Mouse (Mus musculus) forebrain, embryonic 14.5 days (tissue): ENCODE results near the gene Ppp1r3c. TPM values are rescaled to one million over a fixed set of nuclear protein-coding genes. Genes with fewer than 3 reads are reported as not detected.

Experiments used
- ATAC-seq: fragments of 200-750 bp; cut with Nextera tagmentation; 2 replicates; pipeline ENCODE4 v1.8.0; 2017; ENCODE audit warnings: mild to moderate bottlenecking, moderate library complexity
- DNase-seq: peaks from one replicate; pipeline ENCODE4 v3.0.0-alpha.2; 2015; ENCODE audit warnings: low spot score
- H3K27ac ChIP-seq: fragments of 300-500 bp; sonication (generic); 2 replicates; pipeline ENCODE4 v1.5.1; 2014; ENCODE audit warnings: low read depth, mild to moderate bottlenecking, control low read depth, low read length, moderate library complexity
- H3K27me3 ChIP-seq: fragments of 300-500 bp; sonication (generic); replicated peaks from 2 replicates; pipeline ENCODE4 v1.6.1; 2014; ENCODE audit warnings: low read length, control low read depth, mixed read lengths; ENCODE audit not compliant: control insufficient read depth, insufficient read depth
- H3K36me3 ChIP-seq: fragments of 300-500 bp; sonication (generic); 2 replicates; pipeline ENCODE4 v1.6.1; 2014; ENCODE audit warnings: low read length, control low read depth; ENCODE audit not compliant: control insufficient read depth, insufficient read depth
- H3K4me1 ChIP-seq: fragments of 300-500 bp; sonication (generic); 2 replicates; pipeline ENCODE4 v1.6.1; 2014; ENCODE audit warnings: antibody characterized with exemption, low read length, control low read depth; ENCODE audit not compliant: control insufficient read depth, insufficient read depth
- H3K4me2 ChIP-seq: fragments of 300-500 bp; sonication (generic); 2 replicates; pipeline ENCODE4 v1.6.1; 2014; ENCODE audit warnings: mild to moderate bottlenecking, control low read depth, low read length
- H3K4me3 ChIP-seq: fragments of 300-500 bp; sonication (generic); 2 replicates; pipeline ENCODE4 v1.5.1; 2014; ENCODE audit warnings: low read depth, low read length, control low read depth
- H3K9ac ChIP-seq: fragments of 300-500 bp; sonication (generic); 2 replicates; pipeline ENCODE4 v1.6.1; 2014; ENCODE audit warnings: mild to moderate bottlenecking, low read length, control low read depth, moderate library complexity
- H3K9me3 ChIP-seq: fragments of 300-500 bp; sonication (generic); replicated peaks from 2 replicates; pipeline ENCODE4 v1.6.1; 2016; ENCODE audit warnings: low read length, control low read depth, mixed read lengths; ENCODE audit not compliant: control insufficient read depth
- WGBS: fragments of 180-500 bp; shearing (Covaris S2); extraction: QIAGEN DNeasy Blood & Tissue Kit; methylation state at CpG from one replicate; pipeline ENCODE4 v1.1.7; 2014; 5-methylcytosine and 5-hydroxymethylcytosine counted together
- polyA plus RNA-seq: library from polyadenylated mRNA; unstranded; fragments of >200 nt; fragmentation: Nextera tagmentation; extraction: Ambion mirVana; gene quantifications from 2 replicates; pipeline ENCODE4 v1.2.1, GENCODE M21; 2014

The Ppp1r3c gene
- polyA plus RNA-seq, 1 experiment from 2014 or later: 8.9 TPM

DNA sequence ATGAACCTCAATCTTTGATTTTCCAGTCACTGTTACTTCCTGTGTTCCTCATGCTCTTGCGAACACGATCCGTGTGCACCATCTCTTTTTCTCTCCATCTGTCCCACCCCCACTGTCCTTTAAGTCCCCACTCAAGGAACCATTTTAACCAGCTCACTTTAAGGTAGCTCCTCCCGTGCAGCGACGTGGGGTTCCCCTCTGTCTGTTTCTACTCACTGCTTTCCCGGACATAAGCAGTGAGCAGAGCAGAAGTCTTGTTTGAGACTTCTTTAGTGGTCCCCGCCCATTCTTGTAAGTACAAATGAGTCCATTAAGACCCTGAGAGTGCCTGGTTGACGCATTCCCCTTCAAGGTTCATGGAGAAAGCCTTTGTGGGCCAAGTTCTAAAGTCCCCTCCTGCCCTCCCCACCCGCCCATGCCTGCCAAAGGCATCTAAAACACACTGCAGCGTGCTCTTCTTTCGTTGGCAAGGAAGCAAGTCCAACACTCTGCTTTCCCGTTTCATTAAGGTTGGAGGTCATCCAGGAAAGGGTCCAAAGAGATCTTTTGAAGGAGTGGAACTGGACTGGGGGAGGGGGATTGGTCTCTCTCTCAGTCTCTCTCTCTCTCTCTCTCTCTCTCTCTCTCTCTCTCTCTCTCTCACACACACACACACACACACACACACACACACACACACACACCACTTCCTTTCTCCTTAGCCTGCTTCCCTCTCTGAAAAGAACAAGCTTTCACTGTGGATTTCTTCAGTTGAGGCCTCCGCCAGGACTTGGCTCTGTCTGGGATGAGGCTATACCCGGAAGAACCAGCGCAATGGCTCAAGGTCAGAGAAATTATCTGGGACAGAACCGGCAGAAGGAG lies 30.9 kb downstream of the Ppp1r3c start:
- Histone ChIP-seq H3K9ac (no peak overlapping the region), H3K36me3 (no peaks in the 10 kb centered on the region), H3K27me3 (no peaks in the 10 kb centered on the region), H3K27ac (no peak overlapping the region), H3K9me3 (no peaks in the 10 kb centered on the region), H3K4me3 (no peak overlapping the region), H3K4me1 (no peaks in the 10 kb centered on the region), H3K4me2 (no peak overlapping the region)
- DNase-seq: peak; percentile 80
- WGBS: 59% methylated on average over 17 of the region's 17 CpGs
- ATAC-seq: peak; percentile 69

DNA sequence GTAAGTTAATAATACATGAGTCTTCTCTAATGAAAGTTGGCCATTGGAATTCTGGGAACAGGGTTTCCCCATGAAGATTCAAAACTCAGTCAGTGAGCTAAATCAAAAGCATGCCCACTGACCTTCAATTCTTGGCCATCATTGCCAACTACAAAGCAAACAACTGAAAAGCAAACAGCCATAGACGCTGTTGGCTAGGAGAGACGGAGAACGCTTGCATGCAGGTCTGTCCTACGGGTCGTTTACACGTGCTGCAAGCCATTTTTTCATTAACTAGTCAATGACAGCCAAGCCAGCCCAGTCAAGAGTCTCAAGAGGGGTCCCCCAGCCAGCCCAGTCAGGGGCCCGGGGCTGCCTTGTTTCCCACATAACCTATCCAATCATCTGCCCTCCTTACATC lies 31.7 kb downstream of the Ppp1r3c start:
- Histone ChIP-seq H3K36me3 (no peaks in the 10 kb centered on the region), H3K9ac (no peak overlapping the region), H3K4me3 (no peak overlapping the region), H3K4me2 (no peak overlapping the region), H3K27ac (no peak overlapping the region), H3K4me1 (no peaks in the 10 kb centered on the region), H3K27me3 (no peaks in the 10 kb centered on the region), H3K9me3 (no peaks in the 10 kb centered on the region)
- 77% methylated on average over 7 of the region's 7 CpGs for WGBS
- no peak for DNase-seq
- ATAC-seq: no peak

DNA sequence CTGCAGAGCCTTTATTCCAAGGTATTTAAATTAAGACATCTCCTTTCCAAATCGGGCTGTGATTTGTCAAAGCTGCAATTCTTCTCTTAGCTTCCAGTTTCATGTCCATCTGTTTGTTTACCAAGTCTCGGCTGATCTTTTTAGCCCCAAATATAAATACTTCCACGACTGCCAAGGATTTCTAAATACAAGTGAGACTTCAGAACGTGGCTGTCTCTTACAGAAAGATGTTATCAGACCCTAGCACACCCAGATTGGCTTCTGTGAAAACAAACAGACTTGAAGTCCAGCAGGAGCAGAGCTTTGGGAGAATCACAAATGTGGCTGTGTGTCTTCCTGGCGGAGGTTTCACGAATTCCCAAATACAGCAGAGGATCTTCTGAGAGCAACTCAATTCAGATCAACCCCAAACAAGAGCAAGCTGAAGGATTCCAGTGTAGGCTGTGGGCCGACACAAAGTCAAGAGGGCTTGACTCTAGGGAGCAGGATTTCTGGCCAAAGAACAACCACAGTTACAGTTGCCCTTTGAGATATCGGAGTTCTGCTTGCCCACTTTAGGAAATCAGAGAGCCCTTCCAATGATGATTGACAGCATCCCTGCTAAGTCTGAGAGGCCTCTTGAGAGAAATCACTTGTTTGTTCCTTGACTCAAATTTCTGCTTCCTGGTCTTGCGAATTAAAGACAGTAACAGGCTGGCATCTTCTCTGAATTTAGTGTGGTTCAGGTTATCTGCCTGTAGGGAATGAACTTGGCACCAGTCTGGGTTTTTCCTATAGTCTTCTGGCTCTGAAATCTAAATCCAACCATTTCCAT lies 34.4 kb downstream of the Ppp1r3c start:
- Histone ChIP-seq H3K27ac (no peak overlapping the region), H3K9me3 (no peaks in the 10 kb centered on the region), H3K27me3 (no peaks in the 10 kb centered on the region), H3K9ac (no peak overlapping the region), H3K4me3 (no peak overlapping the region), H3K4me1 (no peaks in the 10 kb centered on the region), H3K4me2 (no peak overlapping the region), H3K36me3 (no peaks in the 10 kb centered on the region)
- no peak for ATAC-seq
- DNase-seq: no peak
- WGBS: 70% methylated on average over 9 of the region's 9 CpGs

DNA sequence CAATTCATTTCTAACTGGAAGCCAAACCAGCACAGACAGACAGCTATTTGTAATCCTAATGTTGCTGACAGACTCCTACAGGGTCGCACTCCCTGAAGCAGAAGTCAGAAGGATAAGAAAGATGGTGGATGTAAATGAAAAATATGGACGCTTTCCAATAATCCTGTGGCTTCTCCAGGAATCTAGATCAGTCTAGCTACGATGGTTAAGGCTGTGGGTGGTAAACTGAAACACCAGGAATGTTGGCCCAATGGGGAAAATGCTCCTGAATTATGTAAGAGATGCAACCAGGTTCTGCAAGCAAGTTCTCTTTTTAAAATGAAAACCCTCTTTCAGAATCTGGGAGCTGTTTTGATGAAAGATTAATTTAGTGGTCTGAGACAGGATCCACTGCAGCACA lies 35.1 kb downstream of the Ppp1r3c start:
- no peak overlapping the region for H3K27ac ChIP-seq
- no peak for DNase-seq
- no peaks in the 10 kb centered on the region for H3K27me3 ChIP-seq
- no peak overlapping the region for H3K9ac ChIP-seq
- H3K9me3 ChIP-seq: no peaks in the 10 kb centered on the region
- ATAC-seq: no peak
- H3K36me3 ChIP-seq: no peaks in the 10 kb centered on the region
- no peak overlapping the region for H3K4me2 ChIP-seq
- H3K4me3 ChIP-seq: no peak overlapping the region
- H3K4me1 ChIP-seq: peaks cover 3% of the 10 kb centered on the region; the same call in 1 of the 2 replicates
- WGBS: 77% methylated on average over 3 of the region's 3 CpGs

GRCm38 (mm10) chr19:36700937-36701336 lies 35.5 kb downstream of the Ppp1r3c start:
- no peak for ATAC-seq
- Histone ChIP-seq H3K27me3 (no peaks in the 10 kb centered on the region), H3K27ac (no peak overlapping the region), H3K36me3 (no peaks in the 10 kb centered on the region), H3K9ac (no peak overlapping the region), H3K4me1 (peaks cover 3% of the 10 kb centered on the region; the same call in 1 of the 2 replicates), H3K9me3 (no peaks in the 10 kb centered on the region), H3K4me2 (no peak overlapping the region), H3K4me3 (no peak overlapping the region)
- 56% methylated on average over 4 of the region's 4 CpGs for WGBS
- DNase-seq: no peak

DNA sequence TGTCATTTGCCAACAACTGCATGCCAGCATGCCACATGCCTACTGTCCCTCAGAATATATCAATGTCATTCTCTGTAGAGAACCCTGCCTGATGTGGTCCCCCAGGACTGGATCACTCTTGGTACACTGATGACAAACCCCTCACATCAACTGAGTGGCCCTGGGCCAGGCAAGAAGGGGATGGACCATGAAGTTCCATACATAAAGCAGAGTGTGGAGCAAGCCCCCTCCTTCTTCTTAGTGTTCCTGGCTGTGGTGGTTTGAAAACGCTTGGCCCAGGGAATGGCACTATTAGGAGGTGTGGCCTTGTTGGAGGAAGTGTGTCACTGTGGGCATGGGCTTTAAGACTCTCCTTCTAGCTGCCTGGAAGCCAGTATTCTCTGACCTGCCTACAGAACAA lies 37.3 kb downstream of the Ppp1r3c start:
- no peak overlapping the region for H3K4me2 ChIP-seq
- no peak overlapping the region for H3K27ac ChIP-seq
- DNase-seq (no peak), ATAC-seq (no peak)
- no peak overlapping the region for H3K4me3 ChIP-seq
- no peaks in the 10 kb centered on the region for H3K27me3 ChIP-seq
- no peaks in the 10 kb centered on the region for H3K36me3 ChIP-seq
- WGBS: 94% methylated on average over 1 of the region's 1 CpGs
- peaks cover 3% of the 10 kb centered on the region; the same call in 1 of the 2 replicates for H3K4me1 ChIP-seq
- no peaks in the 10 kb centered on the region for H3K9me3 ChIP-seq
- no peak overlapping the region for H3K9ac ChIP-seq

GRCm38 (mm10) chr19:36698200-36698599 lies 38.3 kb downstream of the Ppp1r3c start:
- Histone ChIP-seq H3K27me3 (no peaks in the 10 kb centered on the region), H3K4me2 (no peak overlapping the region), H3K4me3 (no peak overlapping the region), H3K4me1 (peaks cover 3% of the 10 kb centered on the region; the same call in 1 of the 2 replicates), H3K27ac (no peak overlapping the region), H3K9me3 (no peaks in the 10 kb centered on the region), H3K9ac (no peak overlapping the region), H3K36me3 (no peaks in the 10 kb centered on the region)
- no peak for DNase-seq
- 84% methylated on average over 3 of the region's 3 CpGs for WGBS
- ATAC-seq: no peak

DNA sequence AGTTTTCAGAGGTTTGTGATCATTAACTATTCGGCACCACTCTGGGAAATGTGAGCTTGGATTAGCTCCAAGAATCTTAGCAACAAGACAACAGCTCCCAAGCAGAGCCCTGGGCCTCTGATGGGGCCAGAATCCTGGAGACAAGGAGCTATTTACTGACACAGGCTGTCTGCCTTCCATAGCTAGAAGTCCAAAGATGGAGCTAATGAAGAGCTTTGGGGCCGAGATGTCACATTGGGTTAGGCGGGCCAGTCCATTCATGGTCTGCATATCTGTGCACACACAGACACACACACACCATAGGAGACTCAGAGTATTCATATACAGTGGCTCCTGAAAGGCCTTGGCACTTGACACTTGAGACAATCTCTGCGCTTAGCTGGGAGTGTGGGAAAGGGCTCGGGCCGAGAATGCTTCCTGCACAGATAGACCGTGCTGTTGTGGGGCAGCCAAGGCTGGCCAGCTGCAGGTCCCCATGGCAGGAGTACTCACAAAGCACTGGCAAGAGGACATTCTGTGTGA lies 39.8 kb downstream of the Ppp1r3c start:
- WGBS: 21% methylated on average over 7 of the region's 7 CpGs
- Histone ChIP-seq H3K4me1 (peaks cover 3% of the 10 kb centered on the region; the same call in 1 of the 2 replicates), H3K9ac (no peak overlapping the region), H3K27ac (peak overlapping the region; percentile 61; the same call in 1 of the 2 replicates), H3K4me2 (no peak overlapping the region), H3K36me3 (no peaks in the 10 kb centered on the region), H3K9me3 (no peaks in the 10 kb centered on the region), H3K4me3 (no peak overlapping the region), H3K27me3 (no peaks in the 10 kb centered on the region)
- DNase-seq (peak; percentile 74), ATAC-seq (peak; percentile 74)
